Mouse (Mus musculus): ENCODE data around the gene Zfp661. TPM values are rescaled to one million over a fixed set of nuclear protein-coding genes. Genes with fewer than 3 reads are reported as not detected.
"Not testable (repeated sequence)": the region's sequence is repeated elsewhere in the genome, so short reads cannot be mapped to it uniquely, and the experiment has no call there.

The Zfp661 gene
- 1 to 10 TPM; 6.7 to 9.4 (median 8.2) TPM for total RNA-seq (2022)

- peak; percentile 69 to 79 for DNase-seq (ENCODE audit: low spot score in 2 of 2)
Observed at GRCm38 (mm10) chr2:127586694-127587513, at the start of gene Zfp661, which contains the start of gene Mrps5. Gene Zfp661, minus strand, starts transcription at chr2:127587094. Gene Mrps5, plus strand, starts transcription at chr2:127587222.

- no peak for DNase-seq (ENCODE audit: low spot score in 2 of 2)
Observed at GRCm38 (mm10) chr2:127635581-127635980, 48.7 kb upstream of the Zfp661 start.

DNA sequence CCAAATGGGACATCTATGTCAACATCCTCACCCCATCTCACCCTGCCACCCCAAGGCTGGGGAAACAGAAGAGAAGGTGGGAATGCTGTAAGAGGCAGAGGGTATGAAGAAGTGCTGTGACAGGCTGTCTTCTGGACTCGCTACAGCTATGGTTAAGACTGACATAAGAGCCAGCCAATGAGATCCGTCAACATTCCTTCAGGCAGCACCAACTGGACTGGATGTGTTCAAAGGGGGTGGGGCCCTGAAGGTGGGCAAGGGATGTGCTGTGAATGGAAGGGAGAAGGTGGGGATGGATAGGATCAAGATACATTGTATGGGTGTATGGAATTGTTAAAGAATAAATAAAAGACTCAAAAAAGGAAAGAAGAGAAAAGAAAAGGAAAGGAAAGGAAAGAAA is 45.7 kb upstream of the Zfp661 start:
- DNase-seq (ENCODE audit: low spot score in 2 of 2): no peak

DNA sequence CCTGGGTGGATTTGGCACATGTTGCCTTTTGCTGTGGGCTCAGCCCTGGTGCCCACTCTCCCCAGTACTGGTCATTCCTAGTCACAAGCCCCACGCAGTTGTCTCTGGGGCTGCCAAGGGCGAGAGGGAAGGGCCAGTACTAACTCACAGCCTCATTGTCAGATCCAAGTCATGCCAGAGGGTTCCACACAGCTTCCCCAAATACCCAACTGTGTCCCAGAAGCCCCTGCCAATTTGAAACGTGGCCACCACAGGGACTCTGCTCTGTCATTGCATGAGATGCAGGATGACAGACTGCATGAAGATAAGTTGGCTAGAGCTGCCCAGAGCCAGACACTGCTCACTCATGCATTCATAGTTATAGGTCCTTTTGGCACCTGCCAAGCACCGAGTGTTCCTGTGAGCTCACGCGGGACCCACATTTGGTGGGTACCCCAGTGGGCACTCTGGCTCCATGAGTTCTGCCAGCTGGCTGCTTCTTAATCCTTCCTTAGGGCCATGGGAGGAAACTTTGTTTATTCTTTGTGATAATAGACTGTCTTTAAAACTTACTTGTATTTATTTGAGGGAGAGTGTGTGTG is 41.2 kb upstream of the Zfp661 start:
- peak in 1 of 2 experiments; percentile 29 for DNase-seq (ENCODE audit: low spot score in 2 of 2)

DNA sequence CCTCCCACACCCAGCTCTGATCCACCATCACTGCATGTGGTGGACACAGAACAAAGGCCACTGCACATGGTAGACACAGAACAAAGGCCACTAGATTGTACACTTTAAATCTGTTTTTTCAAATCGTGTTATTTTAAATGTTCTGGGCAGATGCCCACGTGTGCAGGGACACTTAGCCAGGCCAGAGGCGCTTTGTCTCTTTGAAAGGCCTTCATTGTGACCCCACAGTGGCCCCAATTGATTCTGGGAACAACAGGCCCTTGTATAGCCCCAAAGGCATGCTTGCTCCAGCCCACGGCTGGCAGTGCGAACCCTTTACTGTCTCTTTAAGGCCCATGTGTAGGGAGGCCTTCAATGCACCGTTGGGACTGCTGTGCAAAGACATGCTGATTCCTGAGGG is 40.5 kb upstream of the Zfp661 start:
- peak in 1 of 2 experiments; percentile 59 for DNase-seq (ENCODE audit: low spot score in 2 of 2)

GRCm38 (mm10) chr2:127625659-127626058 is 38.8 kb upstream of the Zfp661 start:
- DNase-seq (ENCODE audit: low spot score in 2 of 2): no peak

DNA sequence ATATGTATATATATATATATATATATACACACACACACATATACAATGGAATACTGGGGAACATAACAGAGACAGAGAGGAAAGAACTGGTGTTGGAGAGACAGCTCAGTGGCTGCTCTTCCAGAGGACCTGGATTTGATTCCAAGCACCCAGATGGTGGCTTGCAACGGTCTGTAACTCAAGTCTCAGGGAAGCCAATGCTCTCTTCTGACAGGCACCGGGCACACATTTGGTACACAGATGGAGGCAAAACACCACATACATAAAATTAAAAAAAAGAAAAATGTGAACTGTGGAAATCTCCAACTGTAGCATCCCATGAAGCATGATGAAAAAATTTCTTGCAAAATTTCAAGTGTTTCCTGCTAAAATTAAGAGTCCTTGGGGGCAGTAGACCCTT is 37.9 kb upstream of the Zfp661 start:
- no peak for DNase-seq (ENCODE audit: low spot score in 2 of 2)

DNA sequence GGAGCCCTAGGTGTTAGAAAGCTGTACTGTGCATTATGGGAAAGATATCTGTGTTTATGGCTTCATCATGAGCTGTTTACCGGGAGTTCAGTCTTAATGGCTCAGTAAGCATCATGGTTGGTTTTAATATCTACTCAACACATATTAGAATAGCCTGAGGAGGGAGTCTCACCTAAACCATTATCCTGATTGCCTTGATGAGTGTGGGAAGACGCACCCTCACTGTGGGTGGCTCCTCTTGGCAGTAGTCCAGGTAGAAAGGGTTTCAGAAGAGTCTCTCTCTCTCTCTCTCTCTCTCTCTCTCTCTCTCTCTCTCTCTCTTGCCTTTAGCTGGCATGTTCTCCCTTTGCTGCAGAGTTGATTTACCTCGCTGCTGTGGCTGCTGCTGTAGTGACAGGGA is 35.2 kb upstream of the Zfp661 start:
- no peak for DNase-seq (ENCODE audit: low spot score in 2 of 2)

DNA sequence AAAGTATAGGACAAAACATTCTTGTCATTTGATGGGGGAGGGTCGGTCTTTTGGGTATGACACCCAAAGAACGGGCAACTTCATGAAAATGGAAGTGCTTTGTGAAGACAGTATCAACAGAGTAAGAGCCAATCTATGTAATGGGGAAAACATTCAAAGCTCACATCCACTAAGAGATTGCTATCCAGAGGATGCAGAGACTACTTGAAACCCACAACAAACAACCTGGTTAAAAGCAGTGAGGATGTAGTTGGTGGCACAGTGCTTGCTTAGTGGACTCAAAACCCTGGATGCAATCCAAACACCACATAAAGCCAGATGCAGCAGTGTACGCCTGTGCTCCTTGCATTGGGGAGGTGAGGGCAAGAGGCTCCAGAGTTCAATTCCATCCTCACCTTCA is 32.4 kb upstream of the Zfp661 start:
- no peak for DNase-seq (ENCODE audit: low spot score in 2 of 2)

DNA sequence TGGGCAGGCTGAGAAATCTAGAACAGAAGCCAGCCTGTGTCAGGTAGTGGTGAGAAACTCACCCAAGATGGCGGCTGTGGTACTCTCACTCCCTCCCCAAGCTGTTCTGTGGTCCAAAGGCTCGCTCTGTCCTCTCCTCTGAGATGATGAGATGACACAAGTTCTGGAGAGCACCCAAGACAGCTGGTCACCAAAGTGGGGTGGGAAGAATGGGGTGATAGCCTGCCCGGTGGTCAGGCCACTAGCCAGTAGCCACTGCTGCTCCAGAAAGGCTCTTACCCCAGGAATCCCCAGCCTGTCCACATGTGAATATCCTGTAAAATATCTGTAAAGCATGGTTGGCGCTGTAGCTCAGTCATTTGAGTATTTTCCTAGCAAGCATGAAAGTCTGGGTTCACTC is 25.4 kb upstream of the Zfp661 start:
- peak in 1 of 2 experiments; percentile 44 for DNase-seq (ENCODE audit: low spot score in 2 of 2)

- no peak for DNase-seq (ENCODE audit: low spot score in 2 of 2)
Observed at GRCm38 (mm10) chr2:127611386-127611785, 24.5 kb upstream of the Zfp661 start.

DNA sequence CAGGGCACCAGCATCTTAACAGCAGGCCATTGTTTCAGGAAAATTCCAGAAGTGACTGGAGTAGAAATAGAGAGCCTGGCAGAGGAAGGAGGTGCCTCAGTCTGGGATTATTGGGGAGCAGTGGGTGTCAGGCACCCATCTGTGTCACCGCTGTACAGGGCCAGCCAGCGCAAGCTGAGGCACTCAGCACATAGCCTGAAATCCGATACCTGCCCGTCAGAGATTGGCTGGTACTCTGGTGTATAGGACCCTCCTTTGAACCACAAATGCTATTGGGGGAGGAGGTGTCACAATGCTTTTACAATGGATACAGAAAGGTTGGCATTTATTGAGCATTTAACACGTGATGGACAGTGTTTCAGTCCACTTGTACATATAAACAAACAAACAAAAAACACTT is 22.1 kb upstream of the Zfp661 start:
- no peak for DNase-seq (ENCODE audit: low spot score in 2 of 2)

DNA sequence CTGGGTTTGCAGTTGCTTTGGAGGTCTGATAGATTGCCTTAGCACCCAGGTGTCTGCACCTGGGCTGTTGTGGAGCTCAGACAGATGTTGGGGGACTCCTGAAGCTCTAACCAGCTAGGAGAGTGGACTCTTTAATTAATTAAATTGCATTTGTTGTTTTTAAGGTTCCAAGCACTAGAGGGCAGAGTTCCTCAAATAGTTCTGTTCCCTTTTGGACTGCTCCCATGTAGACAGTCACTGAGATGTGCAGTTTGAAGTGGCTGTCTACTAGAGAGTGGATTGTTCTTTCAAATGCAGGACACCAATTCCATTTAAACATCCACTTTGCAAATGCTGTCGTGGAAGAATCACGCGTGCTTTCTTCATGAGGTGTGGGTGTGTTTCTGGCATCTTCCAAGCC is 21.3 kb upstream of the Zfp661 start:
- no peak for DNase-seq (ENCODE audit: low spot score in 2 of 2)

DNA sequence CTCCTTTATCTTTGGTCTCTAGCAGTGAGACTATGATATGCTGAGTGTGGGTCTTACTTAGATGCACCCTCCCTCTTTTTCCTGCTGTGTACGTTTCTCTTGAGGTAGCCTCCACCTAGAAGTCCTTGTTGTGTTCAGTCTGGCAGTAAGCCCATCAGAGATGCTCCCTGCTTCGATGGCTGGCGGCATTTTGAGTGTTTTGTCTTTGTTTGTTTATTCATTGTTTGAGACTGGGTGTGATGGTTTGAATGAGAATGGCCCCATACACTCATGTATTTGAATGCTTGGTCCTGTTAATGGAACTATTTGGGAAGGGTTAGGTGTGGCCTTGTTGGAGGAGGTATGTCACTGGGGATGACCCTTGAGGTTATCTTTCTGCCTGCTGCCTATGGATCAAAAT is 18.3 kb upstream of the Zfp661 start:
- no peak for DNase-seq (ENCODE audit: low spot score in 2 of 2)

GRCm38 (mm10) chr2:127603383-127603782 is 16.5 kb upstream of the Zfp661 start:
- not testable (repeated sequence) for DNase-seq (ENCODE audit: low spot score in 2 of 2)

DNA sequence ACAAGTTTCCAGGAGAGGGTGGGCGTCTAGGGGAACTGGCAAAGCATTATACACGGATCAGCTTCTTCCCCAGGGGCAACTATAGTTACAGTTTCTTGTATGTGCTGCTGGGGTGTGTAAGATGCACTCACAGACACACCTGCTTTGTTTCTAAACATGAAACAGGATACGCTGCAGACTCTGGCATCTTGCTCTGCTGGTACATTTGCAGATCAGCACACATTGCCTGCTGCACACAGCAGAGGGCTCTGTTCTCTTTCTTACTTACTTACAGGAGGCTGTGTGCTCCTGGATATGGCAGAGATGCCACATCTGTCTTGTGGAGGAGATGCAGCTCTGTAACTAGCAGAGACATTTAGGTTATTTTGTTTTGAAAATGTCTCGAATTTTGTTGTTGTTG is 3.9 kb upstream of the Zfp661 start:
- no peak for DNase-seq (ENCODE audit: low spot score in 2 of 2)

GRCm38 (mm10) chr2:127590204-127590603 is 3.3 kb upstream of the Zfp661 start:
- no peak for DNase-seq (ENCODE audit: low spot score in 2 of 2)

GRCm38 (mm10) chr2:127588897-127589296 is 2.0 kb upstream of the Zfp661 start:
- DNase-seq (ENCODE audit: low spot score in 2 of 2): no peak

DNA sequence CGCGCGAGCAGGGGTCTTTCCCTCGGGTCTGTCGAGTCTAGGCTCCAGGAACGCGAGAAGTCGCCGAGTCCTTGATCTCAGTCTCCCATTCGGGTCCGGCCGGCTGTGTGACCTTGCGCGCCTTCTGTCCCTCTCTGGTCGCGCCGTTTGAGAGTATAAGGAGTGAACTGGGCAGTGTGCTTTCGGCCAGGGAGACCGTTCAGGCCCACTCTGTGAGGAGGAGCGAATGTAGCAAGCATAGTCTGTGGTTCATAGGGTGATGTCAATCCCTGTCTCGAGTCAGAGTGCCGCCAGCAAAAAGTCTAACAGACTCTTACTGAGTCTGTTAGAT is 585 bp upstream of the Zfp661 start:
- DNase-seq (ENCODE audit: low spot score in 2 of 2): no peak

- DNase-seq (ENCODE audit: low spot score in 2 of 2): peak; percentile 89 to 94
Observed at GRCm38 (mm10) chr2:127584436-127584858, 2.4 kb downstream of the Zfp661 start.

- DNase-seq (ENCODE audit: low spot score in 2 of 2): no peak
Observed at GRCm38 (mm10) chr2:127573322-127573721, 13.6 kb downstream of the Zfp661 start.

DNA sequence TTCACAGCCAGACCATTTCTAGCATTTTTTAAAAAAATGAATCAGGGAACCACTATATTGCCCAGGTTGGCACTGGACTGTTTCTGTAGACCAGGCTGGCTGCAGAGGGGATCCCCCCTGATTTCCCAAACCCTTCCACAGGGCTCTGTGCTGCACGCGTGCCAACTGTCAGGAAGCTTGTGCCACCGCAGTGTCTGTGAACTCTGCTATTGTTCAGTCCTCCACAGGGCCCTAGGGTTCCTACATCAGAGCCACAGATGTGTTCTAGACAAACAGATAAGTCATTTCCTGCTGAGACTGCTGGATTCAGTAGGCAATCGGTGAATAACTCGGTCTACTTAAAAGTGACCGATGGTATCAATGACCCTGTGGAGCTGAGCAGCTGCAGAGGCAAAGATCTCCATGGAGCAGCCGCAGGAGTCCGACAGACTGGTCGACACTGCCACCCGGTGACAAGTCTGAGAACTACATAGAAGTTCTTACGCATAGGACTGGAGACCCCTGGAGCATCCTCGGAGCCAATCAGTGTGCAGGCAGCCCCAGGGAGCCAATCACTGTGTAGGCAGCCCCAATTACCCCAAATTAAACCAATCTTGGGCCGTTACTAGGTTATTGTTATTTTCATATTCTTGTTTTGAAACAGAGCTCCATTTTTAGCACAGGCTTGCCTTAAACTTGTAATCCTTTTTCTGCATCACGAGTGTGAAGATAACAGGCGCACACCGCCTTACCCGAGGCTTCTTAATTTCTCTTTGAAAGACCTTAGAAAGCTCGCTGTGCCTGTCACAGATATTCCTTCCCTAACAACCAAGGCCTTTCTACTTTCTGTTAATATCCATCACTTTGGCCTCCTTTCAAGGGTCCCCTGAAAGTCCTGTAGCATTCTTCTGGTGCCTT is 27.6 kb downstream of the Zfp661 start:
- peak; percentile 86 to 90 for DNase-seq (ENCODE audit: low spot score in 2 of 2)

All from left cerebral cortex, adult 8-10 months (tissue).